Mouse (Mus musculus) c-Kit-positive CD71-negative TER-119-negative erythroid progenitor cells, embryonic 14.5 days (primary cell): ENCODE data around the gene Ric8a.
A peak's percentile ranks its signal among the peaks of the same experiment; 100 is the strongest.
"Not testable (repeated sequence)": the region's sequence is repeated elsewhere in the genome, so short reads cannot be mapped to it uniquely, and the experiment has no call there.

Experiments used
- DNase-seq: peaks from one replicate; pipeline ENCODE4 v3.0.0-alpha.2; 2013; ENCODE audit warnings: low read depth

The Ric8a gene

GRCm38 (mm10) chr7:140890636-140891035, 33.9 kb downstream of the Ric8a start:
- not testable (repeated sequence) for DNase-seq

GRCm38 (mm10) chr7:140894031-140894430, 37.3 kb downstream of the Ric8a start:
- no peak for DNase-seq

DNA sequence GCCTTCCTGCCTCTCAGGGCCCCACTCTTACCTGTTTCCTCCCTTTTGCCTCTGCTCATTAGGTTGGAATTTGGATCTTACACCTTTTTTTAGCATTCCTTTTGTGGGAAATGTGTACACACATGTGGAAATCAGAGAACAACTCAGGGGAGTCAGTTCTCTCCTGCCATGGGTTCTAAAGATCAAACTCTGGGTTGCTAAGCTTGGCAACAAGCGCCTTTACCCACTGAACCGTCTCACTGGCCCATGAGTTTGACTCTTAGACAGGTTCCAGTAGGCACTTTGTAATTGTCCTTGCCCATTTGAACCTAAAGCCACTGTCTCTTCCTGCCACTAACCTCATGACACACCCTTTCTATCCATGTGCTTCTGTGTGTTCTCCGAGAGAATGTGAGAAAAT, 37.9 kb downstream of the Ric8a start:
- DNase-seq, result no peak

DNA sequence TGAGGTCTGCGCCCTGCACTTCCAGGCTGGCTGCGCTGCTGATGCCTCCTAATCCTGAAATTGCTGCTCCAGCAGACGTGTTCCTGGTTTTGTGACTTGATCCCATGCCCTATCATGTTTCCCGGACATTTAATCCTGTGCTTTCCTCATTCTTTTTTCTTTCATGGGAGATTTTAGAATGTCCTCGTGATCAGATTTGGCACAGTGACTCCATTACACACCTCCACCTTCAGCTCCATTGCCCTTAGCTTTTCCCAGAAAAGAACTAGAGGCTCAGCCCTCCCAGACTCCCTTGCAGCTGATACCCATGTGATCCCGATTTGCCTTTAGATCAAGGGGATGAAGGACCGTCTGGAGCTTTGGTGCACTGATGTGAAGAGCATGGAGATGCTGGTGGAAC, 41.1 kb downstream of the Ric8a start:
- DNase-seq, result no peak

DNA sequence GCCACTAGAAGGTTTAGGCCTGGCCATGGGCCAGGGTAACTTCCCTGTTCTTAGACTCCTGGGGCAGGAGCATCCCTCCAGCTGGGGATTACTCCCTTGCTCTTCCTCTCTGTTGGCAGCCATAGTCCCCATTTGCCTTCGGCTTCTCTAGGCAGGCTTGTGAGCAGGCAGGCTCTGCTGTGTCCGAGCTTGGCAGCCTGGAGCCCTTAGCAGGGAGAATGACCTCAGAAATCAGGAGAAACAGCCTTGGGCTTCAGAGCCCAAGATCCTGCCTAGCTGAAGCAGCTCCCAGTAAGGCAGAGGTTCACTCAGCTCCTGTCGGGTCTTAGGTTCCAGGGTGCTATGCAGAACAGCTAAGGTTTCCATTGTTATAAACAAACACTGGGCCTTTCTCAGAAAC, 42.4 kb downstream of the Ric8a start:
- no peak for DNase-seq

- no peak for DNase-seq
Measured at GRCm38 (mm10) chr7:140900220-140900619, 43.5 kb downstream of the Ric8a start, which contains the start of gene Cox8b. Gene Cox8b (minus strand): TSS chr7:140900446.

GRCm38 (mm10) chr7:140902036-140902875, 45.5 kb downstream of the Ric8a start:
- no peak for DNase-seq

GRCm38 (mm10) chr7:140903212-140903611, 46.5 kb downstream of the Ric8a start:
- peak; percentile 68 for DNase-seq

GRCm38 (mm10) chr7:140905642-140906081, 48.9 kb downstream of the Ric8a start:
- no peak for DNase-seq

DNA sequence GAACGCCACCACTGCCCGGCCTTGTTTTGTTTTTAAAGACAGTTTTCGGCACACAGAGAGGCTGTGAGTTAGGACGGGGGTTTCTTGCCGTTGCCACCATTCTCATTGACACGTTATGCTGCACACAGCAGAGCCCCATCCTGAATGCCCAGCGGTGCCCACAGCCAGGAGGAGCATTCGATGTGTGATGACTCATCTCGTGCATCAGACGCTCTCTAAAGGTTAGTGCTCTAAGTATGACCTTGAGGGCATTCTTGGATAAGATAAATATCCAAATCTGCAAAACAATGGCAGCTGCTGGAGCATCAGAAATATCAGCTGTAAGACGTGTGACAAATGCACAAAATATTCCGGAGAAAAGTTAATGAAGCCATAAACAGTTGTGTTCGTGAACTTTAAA, 50.4 kb downstream of the Ric8a start:
- DNase-seq, result no peak

GRCm38 (mm10) chr7:140907697-140908096, 50.9 kb downstream of the Ric8a start:
- DNase-seq, result no peak

DNA sequence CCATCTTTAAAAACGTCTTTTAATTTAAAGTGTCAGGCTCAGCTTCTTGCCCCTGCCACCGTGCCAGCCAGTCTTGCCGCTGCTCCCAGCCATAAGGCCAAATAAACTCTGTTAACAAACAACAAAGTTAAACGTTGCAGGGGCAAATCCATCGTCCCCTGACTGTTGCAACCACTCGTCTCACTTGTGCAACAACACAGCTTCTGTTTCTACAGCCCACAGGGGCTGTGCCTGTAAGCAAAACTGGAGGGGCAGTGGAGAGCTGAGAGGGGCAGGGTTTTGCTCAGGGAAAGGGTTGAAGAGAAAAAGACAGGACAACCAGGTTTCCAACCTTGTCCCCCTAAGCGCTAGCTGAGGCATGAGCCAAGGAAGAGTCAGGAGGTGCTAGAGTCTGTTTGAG, 51.4 kb downstream of the Ric8a start:
- DNase-seq, result no peak

- DNase-seq, result peak; percentile 76
Measured at GRCm38 (mm10) chr7:140908634-140909107, 51.9 kb downstream of the Ric8a start.

- DNase-seq, result no peak
Measured at GRCm38 (mm10) chr7:140912293-140912692, 55.5 kb downstream of the Ric8a start.

DNA sequence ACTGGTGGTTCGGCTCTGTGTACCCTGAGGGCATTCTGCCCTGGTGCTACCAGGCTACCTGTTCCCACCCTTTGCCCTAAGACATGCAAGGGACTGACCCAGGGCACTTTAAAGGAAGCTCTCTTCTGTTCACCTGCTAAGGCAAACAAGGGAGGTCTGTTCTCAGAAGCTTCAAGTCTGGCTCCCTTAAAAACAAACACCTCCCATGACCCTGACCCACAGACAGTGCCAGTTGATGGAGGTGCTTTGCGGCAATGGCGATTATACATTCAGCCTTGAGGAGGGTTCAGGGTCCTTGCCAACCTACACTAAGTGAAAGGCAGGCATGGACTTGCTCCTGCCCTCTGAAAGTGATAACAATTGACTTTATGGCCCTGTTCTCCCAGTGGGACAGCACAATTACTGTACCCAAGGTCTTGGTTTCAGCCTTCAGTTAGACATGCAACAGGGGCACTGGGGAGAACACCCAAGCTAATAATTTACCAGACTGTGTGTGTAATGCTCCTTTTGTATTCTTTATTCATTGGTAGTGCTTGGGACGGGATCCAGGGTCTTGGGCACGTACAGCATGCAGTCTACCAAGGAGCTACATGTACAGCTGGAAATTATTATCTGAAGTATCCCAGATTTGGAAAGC, 56.2 kb downstream of the Ric8a start:
- DNase-seq, result no peak
